Mouse (Mus musculus): ENCODE results near the gene Setx.
"Not testable (repeated sequence)": the region's sequence is repeated elsewhere in the genome, so short reads cannot be mapped to it uniquely, and the experiment has no call there.

The Setx gene

GRCm38 (mm10) chr2:29123907-29124569 is at the start of gene Setx:
Gene Setx, plus strand, starts transcription at chr2:29124181.
- DNase-seq (ENCODE audit: low spot score) = no peak

- DNase-seq (ENCODE audit: low spot score) = no peak
These were observed 49.3 kb upstream of the Setx start for GRCm38 (mm10) chr2:29074676-29075075.

- no peak for DNase-seq (ENCODE audit: low spot score)
These were observed 48.5 kb upstream of the Setx start for GRCm38 (mm10) chr2:29075331-29076070.

- DNase-seq (ENCODE audit: low spot score) = no peak
These were observed 47.8 kb upstream of the Setx start for GRCm38 (mm10) chr2:29076226-29076625.

- DNase-seq (ENCODE audit: low spot score) = no peak
These were observed 42.0 kb upstream of the Setx start for GRCm38 (mm10) chr2:29081965-29082364.

- no peak for DNase-seq (ENCODE audit: low spot score)
These were observed 38.0 kb upstream of the Setx start for GRCm38 (mm10) chr2:29086026-29086425.

- DNase-seq (ENCODE audit: low spot score) = not testable (repeated sequence)
These were observed 34.7 kb upstream of the Setx start for GRCm38 (mm10) chr2:29089276-29089675.

- DNase-seq (ENCODE audit: low spot score) = peak; percentile 68
These were observed 28.3 kb upstream of the Setx start for GRCm38 (mm10) chr2:29095674-29096073.

- peak; percentile 39 for DNase-seq (ENCODE audit: low spot score)
These were observed 27.2 kb upstream of the Setx start for GRCm38 (mm10) chr2:29096751-29097150.

GRCm38 (mm10) chr2:29097465-29097864 is 26.5 kb upstream of the Setx start:
- peak; percentile 83 for DNase-seq (ENCODE audit: low spot score)

- DNase-seq (ENCODE audit: low spot score) = not testable (repeated sequence)
These were observed 26.0 kb upstream of the Setx start for GRCm38 (mm10) chr2:29097955-29098354.

GRCm38 (mm10) chr2:29098786-29099185 is 25.2 kb upstream of the Setx start:
- DNase-seq (ENCODE audit: low spot score) = no peak

- no peak for DNase-seq (ENCODE audit: low spot score)
These were observed 24.3 kb upstream of the Setx start for GRCm38 (mm10) chr2:29099646-29100045.

GRCm38 (mm10) chr2:29100822-29101534 is 23.0 kb upstream of the Setx start:
- no peak for DNase-seq (ENCODE audit: low spot score)

GRCm38 (mm10) chr2:29102416-29103377 is 21.3 kb upstream of the Setx start:
- DNase-seq (ENCODE audit: low spot score) = not testable (repeated sequence)

GRCm38 (mm10) chr2:29120969-29121368 is 3.0 kb upstream of the Setx start:
- no peak for DNase-seq (ENCODE audit: low spot score)

GRCm38 (mm10) chr2:29122446-29122845 is 1.5 kb upstream of the Setx start:
- peak; percentile 47 for DNase-seq (ENCODE audit: low spot score)

- DNase-seq (ENCODE audit: low spot score) = no peak
These were observed 572 bp downstream of the Setx start for GRCm38 (mm10) chr2:29124571-29124935.

GRCm38 (mm10) chr2:29124936-29125701 is 1.1 kb downstream of the Setx start:
- peak; percentile 100 for DNase-seq (ENCODE audit: low spot score)

- DNase-seq (ENCODE audit: low spot score) = no peak
These were observed 6.3 kb downstream of the Setx start for GRCm38 (mm10) chr2:29130118-29130899.

Measured in T-cell, adult 2 months (primary cell).